Mouse (Mus musculus) spleen, postnatal 10 days (tissue): Measurements from ENCODE around the gene Nr5a2.

Experiments
- DNase-seq, 2 experiments: peaks; one replicate each; pipeline ENCODE4 v3.0.0; 2021 to 2022; ENCODE audit warnings: low spot score in 2 of 2

Gene Nr5a2

DNA sequence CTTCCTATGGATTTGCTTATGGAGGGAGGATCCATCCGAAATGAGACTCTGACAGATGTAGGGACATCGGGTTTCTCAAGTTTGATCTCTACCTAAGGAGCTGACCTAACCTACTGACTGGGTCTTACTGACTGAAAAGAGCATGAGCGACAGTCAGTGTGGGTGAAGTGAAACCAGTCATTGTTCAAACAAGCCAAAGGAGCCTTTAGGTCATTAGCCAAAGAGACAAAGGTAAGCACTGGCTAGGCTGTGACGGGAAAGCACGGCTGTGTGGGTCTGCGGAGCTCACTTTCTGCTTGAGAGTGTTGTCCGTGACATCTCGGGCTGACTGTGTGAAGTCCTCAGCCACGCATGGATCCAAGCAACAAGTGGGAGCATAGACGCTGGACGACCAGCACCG lies 50.1 kb downstream of the Nr5a2 start:
- no peak for DNase-seq

DNA sequence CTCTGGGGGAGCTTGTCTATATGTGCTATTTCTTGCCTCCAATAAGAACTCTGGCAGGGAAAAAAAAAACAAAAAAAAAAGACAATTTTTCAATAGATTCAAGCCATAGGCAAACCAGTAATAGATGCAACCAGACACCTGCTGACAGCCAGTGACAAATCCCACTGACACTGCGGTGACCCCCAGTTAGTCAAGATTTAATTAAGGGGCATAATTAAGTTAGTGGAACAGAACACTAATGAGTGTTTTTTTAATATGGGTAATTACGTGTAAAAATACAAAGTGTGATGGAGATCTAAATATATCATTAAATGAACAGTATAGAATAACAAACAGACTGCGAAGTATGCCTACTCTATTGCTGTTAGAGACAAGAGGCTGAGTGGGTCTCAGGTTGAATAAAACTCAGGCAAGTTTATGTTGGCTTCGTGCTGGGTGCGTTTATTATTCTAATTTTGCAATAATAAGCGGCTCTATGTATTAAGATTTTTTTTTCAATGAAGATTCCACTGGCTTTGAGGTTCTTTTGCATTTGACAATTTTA lies 50.7 kb downstream of the Nr5a2 start:
- DNase-seq: no peak

DNA sequence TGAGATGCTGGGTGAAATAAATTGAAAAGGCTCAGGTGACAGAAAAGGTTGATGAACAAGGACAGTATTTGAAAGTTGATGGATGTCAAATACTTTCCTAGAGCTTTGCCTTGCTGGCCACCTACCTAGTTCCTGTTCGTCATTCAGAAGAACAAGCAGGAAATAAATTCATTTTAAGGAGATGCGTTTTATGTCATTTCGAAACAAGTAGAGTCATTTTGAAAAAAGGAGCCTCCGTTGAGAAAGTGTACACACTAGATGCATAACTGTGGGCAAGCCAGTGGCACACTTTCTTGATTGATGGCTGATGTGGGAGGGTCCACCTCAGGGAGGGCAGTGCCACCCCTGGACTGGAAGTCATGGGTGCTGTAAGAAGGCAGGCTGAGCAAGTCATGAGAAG lies 62.1 kb downstream of the Nr5a2 start:
- no peak for DNase-seq

DNA sequence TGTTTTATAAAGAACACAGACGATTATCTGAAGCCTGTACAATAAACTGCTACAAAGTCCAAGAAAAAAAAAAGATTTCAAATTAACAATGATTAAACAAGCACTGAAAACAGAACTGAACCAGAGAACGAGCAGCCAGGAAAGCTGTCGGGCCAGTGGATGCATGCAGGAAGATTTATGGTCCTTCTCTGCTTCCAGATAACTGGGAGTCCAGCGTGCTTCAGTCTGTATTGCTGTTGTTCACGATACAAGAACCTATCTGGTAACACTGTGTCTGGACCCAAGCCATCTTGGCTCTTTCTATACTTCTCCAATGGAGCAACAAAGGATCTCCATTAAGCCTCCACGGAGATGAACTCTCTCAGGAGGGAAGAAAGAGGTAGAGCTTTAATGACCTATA lies 63.9 kb downstream of the Nr5a2 start:
- DNase-seq: no peak

DNA sequence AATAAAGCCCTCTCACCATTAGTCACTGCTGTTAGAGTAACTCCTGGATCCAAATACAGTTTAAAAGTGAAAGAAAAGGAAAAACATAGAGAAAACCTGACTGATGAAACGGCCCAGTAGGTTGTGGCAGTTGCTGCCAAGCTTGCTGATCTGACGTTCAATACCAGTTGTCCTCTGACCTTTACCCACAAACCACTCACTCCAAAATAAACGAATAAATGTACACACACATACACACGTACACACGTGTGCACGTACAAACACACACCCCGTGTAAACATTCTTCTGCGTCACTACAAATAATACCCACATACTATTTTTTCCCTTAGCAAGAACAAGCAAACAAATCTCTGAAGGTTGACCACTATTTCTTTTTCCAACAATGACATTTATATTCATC lies 64.4 kb downstream of the Nr5a2 start:
- DNase-seq: no peak

DNA sequence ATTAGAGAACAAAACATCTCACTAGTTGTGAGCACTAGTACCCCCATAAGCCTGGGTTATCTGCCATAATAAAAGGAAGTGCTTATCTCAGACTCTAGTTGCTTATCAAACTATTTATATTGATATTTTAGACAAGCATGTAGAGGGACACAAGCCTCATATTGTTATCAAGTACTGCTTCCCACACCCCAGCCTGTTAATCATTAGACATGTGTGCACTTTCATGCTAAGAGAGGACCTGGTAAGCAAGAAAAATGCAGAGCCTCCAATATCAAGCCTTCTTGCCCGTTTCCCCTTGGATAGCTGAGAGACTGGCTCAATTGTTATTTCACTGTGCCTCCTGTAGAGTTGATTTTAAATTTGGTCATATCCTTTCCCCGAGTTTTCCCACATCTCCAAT lies 65.5 kb downstream of the Nr5a2 start:
- DNase-seq: no peak

DNA sequence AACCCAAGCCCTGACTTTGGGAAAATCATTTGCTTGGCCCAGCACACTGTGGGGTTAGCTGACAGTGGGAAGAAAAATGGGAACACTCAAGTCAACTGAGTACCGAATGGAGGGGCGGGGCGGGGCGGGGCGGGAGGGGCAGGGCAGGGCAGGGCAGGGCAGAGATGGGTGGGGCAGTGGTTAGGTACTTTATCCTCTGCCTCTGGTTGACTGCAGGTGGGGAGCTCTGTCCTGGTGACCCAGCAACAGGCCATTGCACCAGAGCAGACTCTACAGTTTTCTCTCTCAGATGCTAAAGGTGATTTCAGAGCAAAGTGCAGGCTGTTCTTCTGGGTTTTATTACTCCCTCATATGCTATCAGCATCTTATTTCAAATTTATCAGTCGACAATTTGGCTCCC lies 67.1 kb downstream of the Nr5a2 start:
- no peak for DNase-seq

DNA sequence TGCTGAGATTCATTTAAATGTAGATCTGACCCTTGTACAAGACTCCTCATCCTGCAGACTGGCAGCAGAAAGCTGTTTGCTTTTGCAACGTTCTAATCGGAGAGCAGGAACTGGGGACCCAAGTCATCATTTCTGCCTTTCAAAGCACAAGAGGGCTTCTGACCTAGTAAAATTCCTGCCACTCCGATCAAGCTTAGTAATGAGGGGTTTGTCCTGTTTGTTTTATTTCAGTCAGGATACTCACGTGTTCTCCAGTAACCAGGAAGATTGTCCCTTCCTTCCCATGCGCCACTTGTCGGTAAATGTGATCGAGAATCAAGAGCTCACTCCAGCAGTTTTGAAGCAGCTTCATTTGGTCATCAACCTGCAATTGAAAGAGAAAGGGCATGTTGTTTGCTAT lies 69.8 kb downstream of the Nr5a2 start:
- no peak for DNase-seq

DNA sequence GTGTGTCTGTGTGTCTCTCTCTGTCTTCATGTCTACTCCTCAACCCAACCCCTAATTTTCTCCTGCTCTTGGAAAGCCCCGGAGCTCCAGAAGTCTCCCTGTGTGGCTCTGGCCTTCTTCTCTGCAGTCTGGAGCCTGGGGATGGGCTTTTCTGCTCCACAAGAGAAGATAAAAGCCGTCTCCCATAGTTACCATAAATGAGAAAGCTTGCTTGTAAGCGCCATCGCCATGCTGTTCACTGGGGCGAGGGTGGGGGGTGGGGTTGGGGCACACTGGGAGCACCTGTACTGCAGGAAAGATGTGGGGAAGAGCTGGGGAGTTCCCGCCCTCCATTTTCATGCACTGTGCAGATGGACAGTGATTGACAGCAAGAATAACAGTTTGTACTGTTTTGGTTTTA lies 71.5 kb downstream of the Nr5a2 start:
- no peak for DNase-seq

DNA sequence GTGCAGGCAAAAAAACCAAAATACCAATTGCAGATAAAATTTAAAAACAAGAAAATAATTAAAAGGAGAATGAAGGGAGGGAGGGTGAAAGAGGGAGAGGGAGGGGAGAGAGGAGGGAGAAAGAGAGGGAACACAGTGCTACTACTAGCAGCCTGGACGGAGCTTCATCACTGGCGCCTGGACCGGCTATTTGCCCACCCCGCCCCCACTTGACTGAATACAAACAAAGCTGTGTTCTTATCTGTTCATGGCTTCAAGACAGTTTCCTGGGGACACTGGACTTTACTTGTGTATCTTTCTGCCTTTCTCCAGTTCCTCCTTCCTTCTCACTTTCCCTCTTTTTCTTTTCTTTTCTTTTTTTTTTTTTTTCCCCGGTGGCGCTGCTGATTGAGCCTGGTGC lies 73.6 kb downstream of the Nr5a2 start:
- no peak for DNase-seq

DNA sequence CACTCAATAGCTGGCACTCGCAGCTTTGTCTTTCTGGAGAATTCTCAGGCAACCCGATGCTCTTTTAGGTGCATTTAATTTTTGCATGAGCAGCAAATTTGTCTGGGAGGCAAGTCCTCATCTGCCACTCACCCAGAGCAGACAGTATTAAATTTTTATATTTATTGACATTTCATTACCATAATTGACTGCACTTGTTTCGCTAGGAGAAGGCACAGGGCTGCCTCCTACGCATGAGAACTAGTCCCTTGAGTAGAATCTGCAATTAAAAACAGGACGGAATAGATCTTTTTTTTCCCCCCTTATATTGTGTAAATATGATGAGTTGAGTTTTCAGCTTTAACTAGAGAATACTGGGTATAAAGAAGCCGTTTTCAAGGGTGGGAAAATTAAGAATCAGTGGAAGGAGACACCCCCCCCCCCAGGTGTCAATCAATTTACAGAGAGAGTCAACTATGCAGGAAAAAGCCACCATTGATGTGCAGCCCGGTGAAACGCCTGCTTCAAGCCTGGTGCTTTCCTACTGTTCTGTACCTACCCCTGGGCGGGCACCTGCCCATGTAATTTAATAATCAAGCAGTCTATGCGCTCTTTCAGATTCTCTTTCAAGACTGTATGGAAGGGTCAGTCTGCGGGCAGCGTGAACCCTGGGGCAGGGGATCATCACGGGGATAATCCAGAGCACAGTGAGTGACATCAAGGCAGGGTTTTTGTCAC lies 76.6 kb downstream of the Nr5a2 start:
- DNase-seq: no peak

DNA sequence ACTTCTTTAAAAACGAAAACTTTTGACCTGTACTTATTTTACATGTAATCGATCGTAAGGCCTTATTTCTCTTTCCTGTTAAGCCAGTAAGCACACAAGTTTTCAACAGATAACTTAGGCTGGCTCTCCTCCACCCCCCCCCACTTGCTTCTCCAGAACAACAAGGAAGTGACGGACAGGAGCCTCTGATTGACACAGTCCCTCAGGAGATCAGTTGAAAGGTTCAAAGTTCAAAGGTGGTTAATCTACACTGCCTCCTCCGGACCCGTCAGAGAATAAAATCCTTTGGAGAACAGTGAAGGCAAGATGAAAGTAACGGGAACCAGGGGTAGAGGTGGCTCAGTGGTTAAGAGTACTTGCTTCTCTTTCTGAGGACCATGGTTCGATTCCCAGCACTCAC lies 80.0 kb downstream of the Nr5a2 start:
- no peak for DNase-seq

DNA sequence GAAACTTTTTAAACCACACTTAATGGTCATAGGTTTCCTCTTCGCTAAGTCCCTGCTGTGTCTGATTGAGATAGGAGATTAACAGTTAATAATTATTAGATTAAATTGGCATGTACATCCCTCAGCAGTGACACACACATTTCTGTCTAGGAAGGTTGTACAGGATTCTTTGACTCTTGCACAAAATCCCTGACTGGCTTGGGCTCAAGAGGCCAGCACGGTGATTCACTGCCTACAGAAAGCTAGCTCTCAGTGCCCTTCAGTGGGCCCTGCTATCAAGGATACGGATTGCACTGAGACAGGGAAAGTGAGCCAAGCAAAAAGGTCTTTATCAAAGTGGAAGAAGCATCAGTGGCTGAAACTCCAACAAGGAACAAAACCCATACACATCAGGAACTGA lies 85.2 kb downstream of the Nr5a2 start:
- no peak for DNase-seq

DNA sequence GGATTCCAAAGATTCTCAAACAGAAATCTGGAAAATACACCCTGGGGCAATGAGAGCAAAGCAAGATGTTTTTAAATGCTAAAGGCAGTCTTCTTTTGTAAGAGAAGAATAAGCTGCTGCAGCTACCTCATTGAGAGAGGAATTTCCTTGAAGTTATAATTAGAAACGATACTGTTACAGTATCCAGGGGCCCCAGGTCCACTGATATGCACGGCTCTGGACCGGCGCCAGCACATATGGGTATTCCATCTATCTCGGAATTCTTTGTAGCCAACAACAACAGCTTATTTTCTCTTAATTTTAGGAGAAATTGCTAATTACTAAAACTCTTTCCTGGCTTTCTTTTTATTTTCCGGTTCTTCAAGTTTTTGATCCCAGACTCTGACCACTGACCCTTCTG lies 91.3 kb downstream of the Nr5a2 start:
- DNase-seq: no peak

DNA sequence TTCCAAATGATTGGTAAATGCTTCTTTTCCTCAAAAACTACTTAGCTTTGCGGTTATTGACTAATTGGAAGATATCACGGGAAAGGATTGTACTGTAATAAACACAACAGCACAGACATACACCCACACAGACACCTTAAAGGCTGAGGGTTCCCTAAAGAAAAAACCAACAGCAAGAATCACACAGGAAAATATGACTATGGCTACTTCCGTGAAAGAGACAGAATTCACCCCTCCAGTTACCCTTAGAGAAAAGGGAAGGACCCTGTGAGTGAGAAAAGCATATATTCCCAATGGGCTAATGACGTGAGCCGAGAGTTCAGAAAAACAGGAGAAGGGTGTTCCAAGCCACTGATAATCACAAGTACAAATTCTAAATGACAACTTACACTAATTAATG lies 92.0 kb downstream of the Nr5a2 start:
- no peak for DNase-seq

DNA sequence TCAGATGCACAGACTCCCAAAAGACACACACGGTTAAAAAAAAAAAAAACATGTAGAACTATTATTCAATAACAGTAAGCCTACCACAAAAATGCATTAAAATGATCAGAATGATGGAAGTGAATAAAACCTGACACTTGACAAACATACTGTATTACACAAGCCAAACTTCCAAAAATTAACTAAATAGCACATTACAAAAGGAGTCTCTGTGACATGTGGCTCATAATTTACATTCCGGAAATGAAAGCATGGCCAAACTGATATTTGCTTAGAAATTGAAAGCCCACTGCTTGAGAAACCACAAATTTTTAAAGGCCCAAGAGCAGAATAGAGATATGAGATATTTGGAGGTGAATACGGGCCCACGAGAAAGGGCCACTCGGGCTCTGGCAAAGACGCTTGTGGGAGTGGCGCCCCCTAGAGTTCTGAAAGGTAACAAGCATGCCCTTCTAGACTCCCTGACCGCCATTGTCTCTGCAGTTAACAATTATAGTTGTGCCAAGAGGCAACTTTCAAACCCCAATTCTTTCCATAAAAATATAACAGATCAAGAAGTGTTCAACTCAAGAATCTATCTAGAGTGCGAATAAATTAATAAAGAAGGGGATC lies 93.7 kb downstream of the Nr5a2 start:
- peak in 1 of 2 experiments; percentile 27 for DNase-seq

DNA sequence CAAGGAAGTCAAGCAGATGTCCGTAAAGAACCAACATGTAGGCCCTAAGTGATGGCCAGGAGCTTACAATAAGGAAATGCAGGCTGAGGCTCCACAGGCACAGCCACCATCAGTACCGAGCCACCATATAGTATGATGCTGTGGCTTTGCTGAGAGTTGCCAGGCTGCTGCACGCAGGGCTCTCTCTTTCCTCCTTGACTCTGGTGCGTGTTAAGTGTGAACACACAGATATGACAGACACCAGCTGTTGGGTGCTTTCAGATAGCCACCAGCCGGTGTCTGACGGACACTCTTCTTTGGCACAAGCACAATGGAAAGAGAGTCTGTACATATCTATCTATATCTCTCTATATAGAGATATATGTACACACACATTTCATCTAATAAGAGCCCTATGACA lies 97.0 kb downstream of the Nr5a2 start:
- no peak for DNase-seq

DNA sequence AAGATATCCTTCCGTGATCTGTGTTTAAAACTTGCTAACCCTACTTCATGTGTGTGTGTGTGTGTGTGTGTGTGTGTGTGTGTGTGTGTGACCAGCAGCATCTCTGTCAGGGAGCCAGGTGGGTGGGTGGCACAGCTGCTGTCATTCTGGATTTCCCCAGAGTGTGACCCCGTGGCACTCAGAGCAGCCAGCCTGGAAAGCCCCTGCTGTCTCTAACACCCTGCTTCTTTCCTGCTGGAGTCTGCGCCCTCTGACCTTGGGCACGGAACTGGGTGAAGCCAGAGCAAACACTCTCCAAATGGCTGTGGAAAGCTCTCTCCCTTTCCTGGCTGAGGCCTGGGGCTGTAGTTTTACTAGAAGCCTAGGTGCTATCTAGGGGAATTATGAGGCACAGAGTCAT lies 100.8 kb downstream of the Nr5a2 start:
- peak in 1 of 2 experiments; percentile 34 for DNase-seq

DNA sequence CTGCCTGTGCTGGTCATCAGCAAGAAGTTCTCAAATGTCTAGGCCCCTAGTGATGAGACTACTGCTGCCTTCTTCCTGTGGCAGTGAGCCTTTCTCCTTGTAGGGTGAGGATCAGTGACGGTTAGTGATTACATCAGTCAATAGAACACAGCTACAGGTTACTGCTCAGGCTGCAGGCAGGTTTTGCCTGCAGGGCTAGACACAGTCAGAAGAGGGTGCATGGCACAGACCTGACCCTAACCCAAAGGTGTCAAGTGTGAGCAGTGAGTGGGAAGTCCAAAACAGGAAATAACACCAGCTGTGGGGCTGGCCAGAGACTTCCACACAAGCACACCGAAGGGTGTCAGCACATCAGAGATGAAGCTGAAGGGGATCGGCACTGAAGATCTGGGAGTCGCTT lies 101.5 kb downstream of the Nr5a2 start:
- DNase-seq: peak in 1 of 2 experiments; percentile 17

DNA sequence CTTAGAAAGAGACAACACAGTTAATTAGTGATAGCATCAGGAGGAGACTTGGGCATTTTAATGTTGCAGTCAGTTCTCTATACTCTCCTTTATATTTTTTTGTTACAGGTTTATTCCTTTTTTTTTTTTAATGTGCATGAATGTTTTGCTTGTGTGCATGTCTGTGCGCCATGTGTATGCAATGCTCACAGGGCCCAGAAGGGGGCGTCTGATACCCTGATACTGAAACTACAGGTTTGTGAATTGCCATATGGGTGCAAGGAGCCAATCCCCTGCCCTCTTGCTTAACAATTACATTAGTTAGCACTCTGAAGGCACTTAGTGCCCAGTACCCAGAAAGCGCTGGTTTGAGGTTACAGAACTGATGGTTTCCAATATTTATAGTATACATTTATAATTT lies 104.1 kb downstream of the Nr5a2 start:
- DNase-seq: no peak

DNA sequence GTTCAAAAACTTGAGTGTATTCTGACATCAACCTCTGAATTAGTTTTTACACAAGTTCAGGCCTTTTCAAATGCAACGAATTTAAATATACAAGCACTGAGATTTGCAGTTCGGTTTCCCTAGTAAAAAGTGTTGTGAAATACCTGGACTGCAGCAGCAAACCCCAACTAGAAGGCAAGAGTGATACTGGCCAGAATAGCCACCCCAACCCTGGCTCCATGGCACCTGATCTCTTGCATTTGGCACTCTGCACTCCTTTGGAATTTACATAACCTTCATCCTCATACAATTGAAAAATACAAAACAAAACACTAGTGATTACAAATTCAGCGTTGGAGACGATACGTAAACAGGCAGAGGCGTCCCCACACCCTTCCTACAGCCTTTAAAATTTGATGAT lies 111.5 kb downstream of the Nr5a2 start:
- DNase-seq: no peak

DNA sequence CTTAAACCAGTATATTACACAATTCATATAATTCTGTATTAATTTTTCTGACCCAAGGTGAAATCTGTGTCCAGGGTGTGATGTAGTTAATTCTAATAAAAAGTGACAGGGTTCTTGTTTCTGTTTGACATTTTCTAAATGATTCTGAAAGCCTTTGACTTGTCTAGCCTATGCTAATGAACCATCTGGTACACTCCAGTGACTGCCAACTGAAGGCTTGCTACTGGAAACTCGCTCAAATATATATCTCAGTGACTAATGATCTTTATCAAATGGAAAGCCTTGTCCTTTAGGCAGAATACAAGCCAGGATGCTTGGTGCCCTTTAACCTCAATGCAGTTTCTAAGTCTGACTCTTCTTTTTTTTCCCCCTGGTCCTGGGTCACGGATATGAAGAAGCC lies 114.2 kb downstream of the Nr5a2 start:
- no peak for DNase-seq

DNA sequence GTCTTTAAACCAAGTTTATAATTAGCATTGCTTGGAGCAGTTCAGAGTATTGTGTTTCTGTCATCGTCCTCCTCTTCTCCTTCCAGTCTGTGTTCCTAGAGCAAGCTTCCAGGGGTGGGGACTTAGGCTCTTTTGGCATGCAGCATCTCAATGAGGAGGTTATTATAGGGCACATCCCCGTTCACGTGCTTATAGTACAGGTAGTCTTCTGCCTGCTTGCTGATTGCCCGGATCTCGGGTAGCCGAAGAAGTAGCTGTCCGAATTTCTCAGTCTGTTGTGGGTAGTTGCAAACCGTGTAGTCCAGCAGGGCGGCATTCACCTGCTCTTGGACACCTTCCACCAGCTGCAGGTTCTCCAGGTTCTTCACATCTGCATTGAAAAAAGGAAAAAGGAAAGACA lies 114.9 kb downstream of the Nr5a2 start:
- no peak for DNase-seq

DNA sequence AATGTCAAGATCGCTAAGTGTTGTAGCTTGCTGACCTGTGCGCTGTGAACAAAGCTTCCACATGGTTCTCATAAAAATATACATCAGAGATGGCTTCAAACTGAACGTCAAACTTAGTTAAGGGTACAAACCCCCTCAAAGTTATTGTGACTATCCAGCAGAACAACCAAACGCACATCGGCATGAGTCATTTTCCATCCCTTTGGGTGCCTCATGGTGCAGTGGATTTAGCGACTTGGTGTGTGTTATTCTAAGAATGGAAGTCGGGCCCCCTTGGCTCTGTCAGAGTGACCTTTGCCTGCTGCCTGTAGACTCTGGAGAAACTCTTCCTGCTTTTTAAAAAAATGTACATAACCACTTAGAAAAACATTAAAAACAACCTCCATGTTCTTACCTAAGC lies 119.7 kb downstream of the Nr5a2 start:
- DNase-seq: no peak
